Mouse (Mus musculus) lung, postnatal 36 days (tissue): ENCODE measurements around the gene Ceacam10.
"Not testable (repeated sequence)": the region's sequence is repeated elsewhere in the genome, so short reads cannot be mapped to it uniquely, and the experiment has no call there.

Experiments
- DNase-seq: peaks from one replicate; pipeline ENCODE4 v3.0.0; 2022; ENCODE audit warnings: mixed read lengths

Ceacam10 gene

GRCm38 (mm10) chr7:24776918-24777317 is at the start of gene Ceacam10:
Gene Ceacam10, plus strand, starts transcription at chr7:24777206.
- DNase-seq = not testable (repeated sequence)

GRCm38 (mm10) chr7:24735970-24736670 is 40.9 kb upstream of the Ceacam10 start:
- peak; percentile 23 for DNase-seq

- DNase-seq = no peak
Observed at GRCm38 (mm10) chr7:24750695-24751094, 26.3 kb upstream of the Ceacam10 start.

- no peak for DNase-seq
Observed at GRCm38 (mm10) chr7:24751610-24752009, 25.4 kb upstream of the Ceacam10 start.

- no peak for DNase-seq
Observed at GRCm38 (mm10) chr7:24753476-24753875, 23.5 kb upstream of the Ceacam10 start.

GRCm38 (mm10) chr7:24758520-24758919 is 18.5 kb upstream of the Ceacam10 start:
- no peak for DNase-seq

GRCm38 (mm10) chr7:24760211-24760610 is 16.8 kb upstream of the Ceacam10 start, which contains the start of gene Cd177:
Gene Cd177, minus strand, starts transcription at chr7:24760311.
- DNase-seq = no peak

- DNase-seq = no peak
Observed at GRCm38 (mm10) chr7:24761161-24761560, 15.8 kb upstream of the Ceacam10 start.

GRCm38 (mm10) chr7:24762574-24762973 is 14.4 kb upstream of the Ceacam10 start:
- DNase-seq = no peak

GRCm38 (mm10) chr7:24771361-24771760 is 5.6 kb upstream of the Ceacam10 start:
- DNase-seq = no peak

- no peak for DNase-seq
Observed at GRCm38 (mm10) chr7:24773942-24774535, 3.0 kb upstream of the Ceacam10 start.

- no peak for DNase-seq
Observed at GRCm38 (mm10) chr7:24776145-24776544, 861 bp upstream of the Ceacam10 start.

GRCm38 (mm10) chr7:24797918-24798317 is 20.9 kb downstream of the Ceacam10 start:
- no peak for DNase-seq

GRCm38 (mm10) chr7:24802149-24802767 is 25.3 kb downstream of the Ceacam10 start:
- no peak for DNase-seq

- DNase-seq = no peak
Observed at GRCm38 (mm10) chr7:24804826-24805225, 27.8 kb downstream of the Ceacam10 start.

GRCm38 (mm10) chr7:24809041-24809440 is 32.0 kb downstream of the Ceacam10 start:
- no peak for DNase-seq

- peak; percentile 88 for DNase-seq
Observed at GRCm38 (mm10) chr7:24817502-24817901, 40.5 kb downstream of the Ceacam10 start.

GRCm38 (mm10) chr7:24824452-24824851 is 47.4 kb downstream of the Ceacam10 start:
- DNase-seq = no peak

- no peak for DNase-seq
Observed at GRCm38 (mm10) chr7:24827181-24827580, 50.2 kb downstream of the Ceacam10 start.
